Mouse (Mus musculus) hindlimb bud, embryonic 11.5 days (tissue): ENCODE results near the gene B230104I21Rik.
A peak's percentile ranks its signal among the peaks of the same experiment; 100 is the strongest.

Source experiments
- DNase-seq: peaks from one replicate; pipeline ENCODE4 v3.0.0-alpha.2; 2012; ENCODE audit warnings: low read depth, low spot score; ENCODE audit errors: extremely low spot score

Gene B230104I21Rik

DNA sequence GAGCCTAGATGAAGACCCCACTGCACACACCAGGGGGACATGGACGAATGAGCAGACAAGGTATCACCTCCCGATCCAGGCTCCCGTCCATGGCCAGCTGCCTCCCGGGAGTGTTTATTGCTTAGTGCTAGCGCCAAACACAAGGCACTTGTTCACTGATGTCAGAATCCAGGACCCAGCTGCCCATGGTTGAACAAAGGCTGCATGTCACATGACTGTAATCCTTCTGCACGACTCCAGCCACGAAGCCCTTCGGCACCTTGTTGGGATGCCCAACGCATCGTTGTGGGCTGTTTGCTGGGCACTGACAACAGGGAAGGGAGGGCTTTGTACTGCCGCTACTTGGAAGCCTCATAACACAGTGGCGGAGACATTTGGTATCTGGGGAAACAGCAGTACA lies at the start of gene B230104I21Rik:
Gene B230104I21Rik (plus strand): TSS at position 367 of the 400 bp plus-strand sequence.
- DNase-seq = no peak

DNA sequence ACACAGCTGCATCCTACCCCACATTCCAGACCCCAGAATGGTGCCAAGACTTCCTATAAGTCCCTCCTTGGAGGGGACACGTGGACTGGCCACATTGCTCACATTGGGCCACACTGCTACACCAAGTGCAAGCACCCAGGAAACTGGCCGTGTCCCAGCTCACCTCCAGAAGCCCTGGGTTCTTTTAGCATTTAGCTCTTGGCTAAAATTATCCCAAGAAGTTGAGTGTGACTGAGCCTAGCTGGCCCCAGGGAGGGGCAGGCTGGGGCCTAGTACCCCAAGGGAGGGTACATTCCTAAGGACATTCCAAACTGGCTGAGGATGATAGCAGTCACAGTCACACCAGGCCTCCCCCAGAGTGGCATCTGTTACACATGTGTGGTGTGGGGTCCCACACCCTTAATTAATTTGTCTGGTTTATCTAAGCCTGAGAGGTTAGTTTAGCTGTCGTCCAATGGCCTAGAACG lies 42.2 kb upstream of the B230104I21Rik start:
- no peak for DNase-seq

DNA sequence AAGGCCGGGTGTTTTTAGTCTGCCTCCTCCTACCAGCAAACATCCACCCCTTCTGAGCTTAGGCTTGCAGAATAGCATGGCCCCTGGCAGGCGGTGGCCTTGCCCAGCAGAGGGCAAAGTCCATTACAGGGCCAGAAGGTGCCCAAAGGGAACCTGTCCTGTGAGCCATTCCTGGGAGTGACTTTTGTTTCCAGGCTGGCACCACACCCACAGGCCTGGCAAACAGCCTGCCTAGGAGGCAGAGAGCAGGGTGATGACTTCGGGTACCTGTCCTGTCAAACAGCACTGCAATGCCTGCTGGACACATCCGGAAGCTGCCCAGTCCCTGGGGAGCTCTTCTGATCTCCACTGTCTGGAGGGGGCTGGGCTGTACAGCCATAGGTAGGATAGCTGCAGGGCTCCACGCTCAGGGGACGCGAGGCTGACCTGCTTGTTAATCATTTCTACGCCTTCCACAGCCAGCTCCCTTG lies 41.6 kb upstream of the B230104I21Rik start:
- no peak for DNase-seq

DNA sequence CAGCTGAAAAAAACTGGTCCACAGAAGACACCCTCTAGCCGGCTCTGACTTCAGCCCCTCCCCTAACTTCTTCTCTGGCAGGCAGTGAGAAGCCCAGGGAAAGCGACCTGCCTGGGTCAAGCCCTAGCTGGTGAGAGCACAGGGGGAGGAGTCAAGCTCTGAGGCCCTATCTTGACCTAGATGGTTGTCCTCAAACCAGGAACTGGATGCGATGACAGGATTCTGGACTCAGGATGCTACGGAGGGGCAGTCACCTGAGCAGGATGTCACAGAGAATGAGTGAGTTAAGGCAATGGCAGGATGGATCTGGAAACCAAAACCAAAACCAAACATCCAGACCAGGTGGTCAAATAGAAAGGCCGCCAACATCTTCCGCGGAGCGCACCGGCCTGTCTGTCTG lies 38.2 kb upstream of the B230104I21Rik start:
- DNase-seq = no peak

DNA sequence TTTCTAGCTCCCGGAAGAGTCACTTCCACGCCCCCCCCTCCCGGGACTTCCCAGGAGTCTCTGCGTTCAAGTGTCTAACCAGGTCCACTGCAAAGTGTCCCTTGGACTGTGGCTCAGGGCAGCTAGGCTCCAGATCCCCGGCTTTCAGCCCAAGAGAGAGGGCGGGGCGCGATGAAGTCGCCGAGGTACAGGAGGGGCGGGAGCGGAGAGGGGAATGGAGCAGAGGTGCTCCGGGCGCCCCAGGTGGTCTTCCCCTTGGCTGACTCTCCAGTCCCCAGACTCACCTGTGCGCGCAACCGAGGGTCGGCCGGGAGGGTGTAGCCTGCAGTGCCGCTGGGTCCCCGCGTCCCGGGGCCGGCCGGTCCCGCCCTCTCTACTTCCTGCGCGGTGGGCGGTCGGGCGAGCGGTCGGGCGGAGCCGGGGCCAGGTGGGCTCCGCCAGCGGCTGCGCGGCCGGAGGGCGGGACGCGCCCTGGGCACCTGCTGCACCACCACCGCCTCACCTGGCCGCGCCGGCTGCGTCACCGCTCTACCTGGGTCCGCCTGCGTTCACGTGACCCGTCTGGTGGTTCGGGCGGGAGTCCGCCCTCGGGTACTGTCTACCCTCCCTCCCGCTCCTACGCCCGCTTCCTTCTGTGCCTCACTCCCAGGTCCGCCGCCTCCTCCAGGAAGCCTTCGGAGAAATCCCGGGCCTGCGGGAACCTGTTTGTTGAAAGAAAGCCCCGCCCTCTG lies 36.2 kb upstream of the B230104I21Rik start:
- no peak for DNase-seq

DNA sequence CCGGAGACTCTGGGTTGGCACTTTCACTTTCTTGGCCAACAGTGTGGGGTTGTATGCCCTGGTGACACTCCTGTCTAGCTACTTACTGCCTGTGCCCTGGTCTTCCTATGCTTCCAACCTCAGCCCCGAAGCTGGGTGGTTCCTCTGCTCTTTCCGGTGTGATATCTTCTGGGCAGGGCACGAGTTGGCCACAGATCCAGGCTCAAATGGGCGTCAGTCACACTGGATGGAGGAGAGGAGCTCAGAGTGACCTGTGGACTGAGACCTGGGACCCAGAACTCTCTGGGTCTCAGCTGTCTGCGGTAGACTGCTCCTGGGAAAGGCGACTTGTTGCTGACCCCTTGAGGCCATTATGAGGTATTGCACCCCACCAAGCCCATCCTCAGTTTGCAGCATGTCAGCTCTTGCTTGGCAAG lies 34.5 kb upstream of the B230104I21Rik start, which contains the start of gene Arhgef16:
Gene Arhgef16 (minus strand): TSS at position 211 of the 416 bp plus-strand sequence.
- peak; percentile 46 for DNase-seq

DNA sequence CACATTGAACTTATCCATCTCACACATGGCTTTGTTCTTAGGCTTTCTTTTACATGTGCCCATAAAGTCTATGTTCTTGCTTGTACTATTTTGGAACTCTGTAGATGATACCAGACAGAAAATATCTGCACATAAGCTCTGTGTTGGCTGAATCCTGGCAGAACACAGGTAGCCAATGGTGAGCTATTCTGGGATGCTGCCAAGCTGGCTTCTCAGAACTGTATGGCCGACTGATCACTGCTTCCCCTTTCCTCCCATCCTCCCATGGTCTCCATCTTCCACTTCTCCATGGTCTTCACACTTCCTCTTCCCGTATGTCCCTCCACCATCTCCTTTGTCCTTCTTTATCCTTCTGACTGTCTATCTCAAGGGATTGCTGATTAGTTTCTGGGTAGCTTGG lies 26.8 kb upstream of the B230104I21Rik start:
- no peak for DNase-seq

DNA sequence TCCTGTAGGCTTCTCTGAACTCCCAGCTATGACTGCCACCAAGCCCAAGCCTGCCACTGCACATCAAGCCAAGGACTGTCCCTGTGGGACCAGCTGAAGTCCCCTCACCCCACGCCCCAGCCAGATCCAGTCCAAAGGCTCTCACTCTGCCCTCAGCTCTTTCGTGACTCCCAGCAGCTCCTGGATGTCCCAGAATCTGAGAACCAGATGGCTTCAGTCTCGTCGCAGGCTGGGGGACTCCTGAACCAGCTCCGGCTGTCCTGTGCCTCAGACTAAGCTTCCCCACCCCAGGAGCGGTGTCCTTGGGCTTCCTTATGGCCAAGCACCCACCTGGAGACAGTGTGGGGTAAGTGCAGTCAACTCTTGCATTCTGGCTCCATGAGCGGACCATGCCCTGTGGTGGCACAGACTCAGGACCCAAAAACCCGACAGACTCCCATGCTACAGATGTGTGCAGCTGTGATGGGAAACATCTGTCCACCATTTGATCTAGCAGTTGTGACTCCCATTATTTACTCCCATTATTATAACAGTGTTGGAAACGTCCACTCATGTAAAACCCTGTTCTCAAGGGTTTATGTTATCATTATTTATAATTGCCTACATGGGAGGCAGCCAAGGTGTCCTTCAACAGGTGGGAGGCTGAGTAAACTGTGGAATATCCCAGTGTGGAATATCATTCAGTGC lies 25.2 kb upstream of the B230104I21Rik start:
- no peak for DNase-seq

DNA sequence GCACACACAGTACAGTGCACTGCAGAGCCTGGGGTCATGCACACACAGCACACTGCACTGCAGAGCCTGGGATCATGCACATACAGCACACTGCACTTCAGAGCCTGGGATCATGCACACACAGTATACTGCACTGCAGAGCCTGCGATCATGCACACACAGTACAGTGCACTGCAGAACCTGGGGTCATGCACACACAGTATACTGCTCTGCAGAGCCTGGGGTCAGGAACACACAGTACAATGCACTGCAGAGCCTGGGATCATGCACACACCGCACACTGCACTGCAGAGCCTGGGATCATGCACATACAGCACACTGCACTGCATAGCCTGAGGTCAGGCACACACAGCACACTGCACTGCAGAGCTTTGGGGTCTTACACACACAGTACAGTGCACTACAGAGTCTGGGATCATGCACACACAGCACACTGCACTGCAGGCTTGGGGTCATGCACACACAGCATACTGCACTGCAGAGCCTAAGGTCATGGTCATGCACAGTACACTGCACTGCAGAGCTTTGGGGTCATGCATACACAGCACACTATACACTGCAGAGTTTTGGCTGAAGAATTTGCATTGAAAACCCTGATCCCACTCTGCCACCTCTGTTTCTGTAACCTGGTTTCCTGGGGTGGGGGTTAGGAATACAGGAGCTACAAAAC lies 23.6 kb upstream of the B230104I21Rik start:
- no peak for DNase-seq

DNA sequence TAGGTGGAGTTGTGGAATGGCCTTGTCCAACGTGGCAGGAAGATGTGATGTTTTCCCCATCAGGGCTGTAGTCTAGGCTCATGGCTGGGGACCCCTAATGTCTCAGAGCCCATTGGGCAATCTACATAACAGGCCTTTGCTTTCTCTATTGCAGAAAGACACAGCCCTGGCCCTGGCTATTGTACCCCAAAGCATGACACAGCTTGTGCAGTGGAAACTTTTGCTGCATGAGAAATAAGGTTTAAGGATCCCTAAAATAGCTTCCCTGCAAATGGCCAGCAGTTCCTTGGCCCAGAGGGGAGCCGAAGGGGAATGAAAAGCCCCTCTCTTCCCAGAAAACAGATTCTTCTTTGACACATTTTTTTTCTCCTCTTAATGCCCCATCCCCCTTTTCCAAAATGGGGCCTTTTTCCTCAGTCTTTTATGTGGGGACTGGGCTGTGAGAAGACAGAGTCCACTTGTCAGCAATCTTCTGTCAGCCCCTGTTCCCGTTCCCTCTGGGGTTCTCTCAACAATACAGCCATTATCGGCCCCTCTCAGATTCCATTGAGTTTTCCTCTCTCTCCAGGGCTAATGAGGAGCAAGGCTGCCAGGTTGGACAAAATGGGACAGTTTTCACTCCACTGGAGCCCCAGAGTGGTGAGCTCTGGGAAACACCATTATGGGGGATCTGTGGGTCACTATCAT lies 22.8 kb upstream of the B230104I21Rik start:
- DNase-seq = no peak

DNA sequence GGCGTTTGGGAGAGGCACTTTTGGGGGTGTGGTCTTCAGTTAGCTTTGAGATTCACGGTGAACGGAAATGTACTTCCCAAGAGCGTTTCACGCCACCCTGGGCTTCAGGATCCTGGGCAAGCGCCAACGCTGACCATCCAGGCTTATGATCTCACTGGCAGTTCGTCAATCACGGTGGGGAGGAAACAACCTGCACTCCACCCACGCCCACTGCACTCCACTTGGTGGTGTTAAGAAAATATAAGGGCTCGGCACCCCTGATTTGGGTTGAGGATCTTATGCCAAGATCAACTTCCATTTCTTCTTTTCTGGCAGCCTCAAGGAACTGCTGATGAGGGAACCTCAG lies 22.3 kb upstream of the B230104I21Rik start:
- no peak for DNase-seq

DNA sequence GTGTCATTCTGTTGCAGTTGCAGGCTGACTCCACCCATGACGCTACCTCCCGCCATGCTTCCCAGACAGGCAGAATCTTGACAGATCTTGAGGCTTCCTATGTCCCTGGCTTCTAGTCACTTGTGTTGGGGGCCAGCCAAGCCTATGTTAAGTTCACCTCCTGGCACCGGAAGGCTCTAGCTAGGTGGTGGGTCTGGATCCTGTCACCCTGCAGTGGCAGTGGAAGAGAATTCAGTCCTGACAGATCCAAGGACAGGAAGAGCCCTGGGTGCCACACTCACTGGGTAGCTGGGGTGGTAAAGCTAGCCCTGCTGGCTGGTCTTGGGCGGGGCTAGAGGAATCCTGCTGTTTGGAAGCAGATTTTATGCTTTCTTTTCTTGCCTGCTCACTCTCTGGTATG lies 10.5 kb upstream of the B230104I21Rik start:
- DNase-seq = no peak

DNA sequence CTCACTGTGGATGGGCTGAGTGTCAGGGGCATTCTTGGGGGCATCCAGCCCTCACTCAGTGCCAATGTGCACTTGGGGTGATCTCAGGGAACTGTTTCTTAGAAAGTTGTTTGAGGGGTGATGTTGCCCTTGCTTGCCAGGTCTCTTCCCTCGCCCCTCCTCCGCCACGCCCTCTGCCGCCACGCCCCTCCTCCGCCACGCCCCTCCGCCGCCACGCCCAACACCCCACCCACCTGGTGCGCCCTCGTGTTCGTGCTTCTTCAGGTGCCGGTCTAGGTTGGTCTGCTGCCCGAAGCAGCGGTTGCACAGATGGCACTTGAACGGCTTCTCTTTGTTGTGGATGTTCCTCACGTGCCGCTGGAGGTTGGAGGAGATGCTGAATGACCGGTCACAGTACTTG lies 7.5 kb upstream of the B230104I21Rik start:
- no peak for DNase-seq

DNA sequence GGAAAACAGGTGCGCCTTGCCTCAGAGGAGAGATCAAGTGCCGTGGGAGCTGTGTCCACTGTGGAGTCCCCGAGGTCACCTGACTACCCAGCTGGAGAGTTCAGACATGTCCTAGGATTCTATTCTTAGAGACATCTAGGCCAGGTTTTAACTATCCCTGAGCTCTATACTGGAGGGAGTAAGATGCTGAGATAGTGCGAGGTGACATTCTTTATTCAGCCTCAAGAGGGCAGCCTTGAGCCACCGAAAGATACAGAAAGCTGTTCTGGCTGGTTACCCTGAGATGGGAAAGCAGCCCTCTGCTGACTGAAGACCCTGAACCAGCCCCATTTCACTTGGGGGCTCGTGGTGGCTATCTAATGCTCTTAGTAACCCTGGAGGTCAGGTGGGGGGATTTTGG lies 7.1 kb upstream of the B230104I21Rik start:
- DNase-seq = peak; percentile 81

DNA sequence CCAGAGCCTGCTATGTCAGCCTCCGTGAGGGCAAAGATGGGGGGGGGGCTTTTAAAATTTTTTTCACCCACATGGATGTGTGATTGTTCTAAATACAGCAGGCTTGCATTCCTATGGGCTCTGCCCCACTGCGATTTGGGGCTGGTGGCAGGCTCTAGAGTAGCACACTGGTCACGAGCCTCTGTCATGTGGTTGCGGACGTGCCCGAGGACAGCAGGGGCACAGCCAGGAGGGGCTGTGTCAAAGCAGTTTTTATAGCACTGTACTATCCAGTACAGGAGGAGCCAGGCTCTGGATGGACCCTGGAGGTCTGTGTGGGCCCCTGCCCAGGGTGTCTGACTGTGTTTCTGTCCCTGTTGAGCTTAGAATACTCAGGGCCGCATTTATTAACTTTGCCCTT lies 5.9 kb upstream of the B230104I21Rik start:
- DNase-seq = no peak

DNA sequence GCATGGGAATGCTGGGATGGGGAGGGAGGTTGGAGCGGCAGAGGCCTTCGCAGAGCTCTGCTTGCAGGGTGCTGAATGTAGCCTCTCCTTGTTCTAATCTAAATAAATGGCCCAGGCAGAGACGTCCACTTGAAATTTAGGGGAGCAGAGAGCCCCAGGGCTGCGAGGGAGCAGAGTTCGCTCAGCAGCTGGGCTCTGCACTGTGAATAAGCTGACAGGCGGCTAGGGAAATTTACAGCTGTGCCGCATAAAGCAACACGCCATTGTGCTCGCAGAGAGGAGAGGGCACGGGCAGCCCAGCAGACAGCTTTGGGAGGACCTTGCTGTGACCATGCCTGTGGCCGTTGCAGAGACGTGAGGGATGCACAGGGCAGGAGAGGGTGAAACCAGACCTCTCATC lies 4.7 kb upstream of the B230104I21Rik start:
- DNase-seq = no peak

DNA sequence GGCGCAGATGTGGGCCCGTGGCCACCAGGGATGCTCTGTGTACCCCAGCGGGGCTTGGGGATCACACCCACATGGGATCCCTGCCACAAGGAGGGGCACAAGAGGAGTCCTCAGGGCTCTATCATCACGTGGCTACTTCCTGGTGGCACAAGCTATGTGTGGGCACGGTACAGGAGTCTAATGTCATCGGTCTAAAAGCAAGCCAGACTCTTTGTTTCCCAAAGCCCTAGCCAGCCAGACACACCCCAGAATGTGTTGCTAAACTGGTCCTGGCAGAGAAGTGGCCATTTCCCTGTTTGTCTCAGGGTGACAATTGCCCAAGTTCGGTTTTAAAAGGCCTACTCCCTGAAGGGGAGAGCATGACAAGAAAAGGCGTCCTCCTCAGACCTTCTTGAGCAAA lies 2.6 kb upstream of the B230104I21Rik start:
- DNase-seq = no peak

DNA sequence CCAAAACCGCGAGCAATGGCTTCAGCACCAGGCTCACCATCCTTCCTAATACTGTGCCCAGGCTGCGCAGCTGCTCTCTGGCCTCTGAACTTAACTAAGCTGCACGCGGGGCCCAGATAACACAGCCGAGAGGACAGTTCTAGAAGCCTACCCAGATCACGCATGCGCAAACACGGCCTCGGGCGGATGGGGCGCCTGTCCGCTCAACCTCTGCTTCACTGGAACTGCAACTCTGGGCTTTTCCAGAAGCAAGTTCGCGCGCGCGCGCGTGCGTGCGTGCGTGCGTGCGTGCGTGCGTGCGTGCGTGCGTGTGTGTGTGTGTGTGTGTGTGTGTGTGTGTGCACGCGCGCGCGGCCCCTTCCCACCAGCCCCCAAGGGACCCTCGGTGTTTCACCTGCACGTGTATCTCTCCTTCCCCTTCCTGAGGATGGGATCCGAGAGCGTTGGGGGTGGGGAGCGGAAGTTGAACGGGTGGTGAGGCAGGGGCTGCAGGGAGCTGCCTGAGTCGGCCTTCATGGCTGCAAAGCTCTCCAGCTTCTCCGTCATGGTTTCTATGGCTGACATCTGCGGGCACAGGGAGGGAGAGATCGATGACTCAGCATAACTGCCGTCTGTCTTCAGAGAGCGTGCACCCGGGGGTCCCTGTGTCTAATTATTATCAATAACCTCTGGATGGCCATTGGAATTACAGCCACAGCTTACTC lies 1.1 kb upstream of the B230104I21Rik start:
- no peak for DNase-seq

DNA sequence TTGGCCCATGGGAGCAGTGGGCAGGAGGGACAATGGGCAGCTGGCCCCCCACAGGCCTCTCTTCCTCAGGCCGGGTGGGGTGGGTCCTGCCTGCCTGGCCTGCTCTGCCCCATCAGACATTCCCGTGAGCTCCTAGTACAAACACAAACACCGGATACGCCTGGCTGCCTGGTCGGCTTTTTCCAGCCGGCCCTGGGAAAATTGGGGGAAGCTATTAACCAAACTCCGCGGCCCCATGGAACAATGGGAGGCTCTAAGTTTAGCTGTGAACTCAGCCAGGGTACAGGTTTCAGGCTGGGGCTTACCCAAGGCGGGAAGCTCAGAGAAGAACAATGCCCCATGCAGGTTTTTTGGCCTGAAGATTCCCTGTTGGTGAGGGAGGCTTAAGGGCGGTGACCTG lies 723 bp downstream of the B230104I21Rik start:
- no peak for DNase-seq

DNA sequence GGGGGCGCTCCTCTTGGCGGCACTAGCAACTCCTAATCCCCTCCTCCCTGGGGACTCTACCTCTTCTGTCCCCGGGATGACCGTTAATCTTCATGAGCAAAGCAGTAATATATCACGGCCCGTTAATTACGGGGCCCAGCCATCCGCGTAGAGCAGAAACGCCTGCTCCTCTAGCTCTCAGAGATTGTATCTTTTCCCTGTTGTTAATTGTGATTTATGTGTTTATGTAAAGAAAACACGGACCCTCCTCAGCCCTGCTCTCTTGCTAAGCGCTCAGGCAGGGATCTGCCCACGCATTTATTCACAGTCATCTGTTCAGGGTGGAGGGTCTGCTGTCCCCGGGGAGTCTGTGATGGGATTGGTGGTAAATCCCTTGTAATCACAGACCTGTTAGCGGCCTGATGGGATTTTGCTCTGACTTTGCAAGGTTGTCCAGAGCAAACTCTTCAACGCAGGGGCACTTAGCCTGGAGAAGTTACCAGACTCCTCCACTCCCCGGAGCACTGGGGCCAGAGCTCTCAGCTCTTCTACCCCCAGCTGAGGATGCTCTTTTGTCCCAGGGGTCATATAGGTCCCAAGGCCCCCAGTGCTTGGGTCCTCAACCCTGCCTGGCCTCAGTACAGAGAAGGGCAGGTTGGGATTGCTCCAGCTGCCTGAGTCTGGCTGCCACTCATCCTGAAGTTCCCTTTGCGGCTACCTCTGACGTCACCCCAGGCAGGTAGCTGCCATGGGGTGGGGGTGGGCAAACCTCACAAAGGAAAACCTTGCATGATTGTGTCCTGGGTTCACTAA lies 11.0 kb downstream of the B230104I21Rik start:
- DNase-seq = no peak
